Mouse (Mus musculus): ENCODE measurements around the gene Ttc30a2.

Gene Ttc30a2

GRCm38 (mm10) chr2:75977752-75978368, at the start of gene Ttc30a2:
Gene Ttc30a2, minus strand, starts transcription at chr2:75978170.
- DNase-seq (ENCODE audit: low spot score in 2 of 2), result peak; percentile 28 to 29

- no peak for DNase-seq (ENCODE audit: low spot score in 2 of 2)
These were observed 38.9 kb upstream of the Ttc30a2 start for GRCm38 (mm10) chr2:76016890-76017289.

- no peak for DNase-seq (ENCODE audit: low spot score in 2 of 2)
These were observed 38.2 kb upstream of the Ttc30a2 start for GRCm38 (mm10) chr2:76016136-76016535.

- DNase-seq (ENCODE audit: low spot score in 2 of 2), result no peak
These were observed 37.5 kb upstream of the Ttc30a2 start for GRCm38 (mm10) chr2:76015460-76015859.

GRCm38 (mm10) chr2:76014659-76015058, 36.7 kb upstream of the Ttc30a2 start:
- no peak for DNase-seq (ENCODE audit: low spot score in 2 of 2)

- DNase-seq (ENCODE audit: low spot score in 2 of 2), result no peak
These were observed 28.2 kb upstream of the Ttc30a2 start for GRCm38 (mm10) chr2:76006194-76006593.

GRCm38 (mm10) chr2:76002899-76003298, 24.9 kb upstream of the Ttc30a2 start:
- no peak for DNase-seq (ENCODE audit: low spot score in 2 of 2)

- peak; percentile 21 to 58 for DNase-seq (ENCODE audit: low spot score in 2 of 2)
These were observed 23.4 kb upstream of the Ttc30a2 start for GRCm38 (mm10) chr2:76001392-76001791.

- DNase-seq (ENCODE audit: low spot score in 2 of 2), result no peak
These were observed 21.7 kb upstream of the Ttc30a2 start for GRCm38 (mm10) chr2:75999636-76000035.

- no peak for DNase-seq (ENCODE audit: low spot score in 2 of 2)
These were observed 20.7 kb upstream of the Ttc30a2 start for GRCm38 (mm10) chr2:75998692-75999091.

GRCm38 (mm10) chr2:75997726-75998125, 19.8 kb upstream of the Ttc30a2 start:
- DNase-seq (ENCODE audit: low spot score in 2 of 2), result no peak

GRCm38 (mm10) chr2:75994841-75995240, 16.9 kb upstream of the Ttc30a2 start:
- no peak for DNase-seq (ENCODE audit: low spot score in 2 of 2)

- DNase-seq (ENCODE audit: low spot score in 2 of 2), result no peak
These were observed 13.7 kb upstream of the Ttc30a2 start for GRCm38 (mm10) chr2:75991581-75992205.

- DNase-seq (ENCODE audit: low spot score in 2 of 2), result peak; percentile 35 to 56
These were observed 13.0 kb upstream of the Ttc30a2 start for GRCm38 (mm10) chr2:75990885-75991539.

GRCm38 (mm10) chr2:75989694-75990093, 11.7 kb upstream of the Ttc30a2 start:
- DNase-seq (ENCODE audit: low spot score in 2 of 2), result no peak

- no peak for DNase-seq (ENCODE audit: low spot score in 2 of 2)
These were observed 10.9 kb upstream of the Ttc30a2 start for GRCm38 (mm10) chr2:75988779-75989363.

GRCm38 (mm10) chr2:75988378-75988777, 10.4 kb upstream of the Ttc30a2 start:
- DNase-seq (ENCODE audit: low spot score in 2 of 2), result no peak

GRCm38 (mm10) chr2:75987739-75988138, 9.8 kb upstream of the Ttc30a2 start:
- DNase-seq (ENCODE audit: low spot score in 2 of 2), result no peak

GRCm38 (mm10) chr2:75985124-75985523, 7.2 kb upstream of the Ttc30a2 start:
- DNase-seq (ENCODE audit: low spot score in 2 of 2), result peak; percentile 42 to 58

- no peak for DNase-seq (ENCODE audit: low spot score in 2 of 2)
These were observed 5.9 kb upstream of the Ttc30a2 start for GRCm38 (mm10) chr2:75983847-75984246.

GRCm38 (mm10) chr2:75983091-75983490, 5.1 kb upstream of the Ttc30a2 start:
- no peak for DNase-seq (ENCODE audit: low spot score in 2 of 2)

GRCm38 (mm10) chr2:75982626-75983025, 4.7 kb upstream of the Ttc30a2 start:
- DNase-seq (ENCODE audit: low spot score in 2 of 2), result no peak
